Mouse (Mus musculus) T-helper 2 cell (primary cell): ENCODE data around the gene 9130008F23Rik.

Experiments
- in situ Hi-C: fragments of 300-600 bp; cut with MboI, MseI; formaldehyde crosslinking; loops from one replicate; pipeline ENCODE4 v1.15.1; 2025; ENCODE audit warnings: high pct_unique_total_duplicates

9130008F23Rik gene

DNA sequence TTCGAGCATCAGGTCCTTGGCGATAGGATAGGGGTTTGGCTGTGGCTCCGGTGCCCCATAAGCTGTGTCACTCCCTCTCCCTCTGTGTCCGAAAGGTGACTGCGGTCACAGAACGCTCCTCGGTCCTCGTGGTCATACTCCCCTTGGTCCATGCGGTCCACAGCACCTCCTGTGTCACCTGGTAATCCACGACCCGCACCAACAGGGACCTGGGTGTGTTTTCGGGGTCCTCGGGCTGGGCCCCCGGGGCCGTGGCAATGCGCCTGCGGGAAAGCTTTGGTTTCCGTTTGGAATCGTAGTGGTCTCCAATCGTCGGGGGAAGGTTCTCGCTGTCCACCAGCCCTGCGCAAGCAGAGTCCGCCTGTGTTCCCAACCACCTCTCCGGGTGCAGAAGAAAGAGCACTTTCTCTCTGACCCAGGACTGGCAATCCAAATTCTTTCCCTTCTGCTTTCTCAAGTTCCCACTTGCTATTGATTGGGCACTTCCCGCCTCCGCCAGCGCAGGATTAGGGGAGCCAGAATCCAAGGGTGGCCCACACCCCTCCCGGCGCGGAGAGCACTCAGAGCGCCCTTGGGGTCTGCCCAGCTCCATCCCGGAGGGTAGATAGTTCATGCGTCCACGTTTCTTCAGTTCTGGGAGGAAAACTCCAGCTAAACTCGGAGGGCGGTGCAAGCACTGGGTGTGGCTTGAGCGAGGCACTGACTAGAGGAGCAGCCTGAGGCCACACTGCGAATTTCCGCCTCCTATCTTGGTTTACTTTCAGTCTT, at the start of gene 9130008F23Rik:
TSS of gene 9130008F23Rik (minus strand) at position 636 of the 768 bp plus-strand sequence.
- in situ Hi-C loops = no loop called here

DNA sequence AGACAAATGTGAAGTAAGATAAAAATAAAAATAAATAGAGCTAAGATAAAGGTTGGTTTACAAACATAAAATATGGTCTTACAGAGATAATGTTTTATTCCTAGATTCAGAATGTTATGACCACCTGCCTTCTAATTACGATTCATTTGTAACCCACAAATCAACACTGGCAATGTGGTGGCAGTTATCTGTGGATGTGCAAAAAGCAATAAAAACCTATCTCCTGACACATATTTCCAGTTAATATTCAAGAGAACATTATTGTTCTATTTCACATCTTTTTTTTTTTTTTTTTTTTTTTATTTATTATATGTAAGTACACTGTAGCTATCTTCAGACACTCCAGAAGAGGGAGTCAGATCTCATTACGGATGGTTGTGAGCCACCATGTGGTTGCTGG, 35.1 kb upstream of the 9130008F23Rik start:
- in situ Hi-C loops = no loop called here

- in situ Hi-C loops = no loop called here
These were observed 33.9 kb upstream of the 9130008F23Rik start, which contains the start of gene Glyatl3 for GRCm38 (mm10) chr17:40914250-40914649. Gene Glyatl3 (minus strand): TSS chr17:40914350.

GRCm38 (mm10) chr17:40904721-40905154, 24.4 kb upstream of the 9130008F23Rik start:
- in situ Hi-C loops = no loop called here

DNA sequence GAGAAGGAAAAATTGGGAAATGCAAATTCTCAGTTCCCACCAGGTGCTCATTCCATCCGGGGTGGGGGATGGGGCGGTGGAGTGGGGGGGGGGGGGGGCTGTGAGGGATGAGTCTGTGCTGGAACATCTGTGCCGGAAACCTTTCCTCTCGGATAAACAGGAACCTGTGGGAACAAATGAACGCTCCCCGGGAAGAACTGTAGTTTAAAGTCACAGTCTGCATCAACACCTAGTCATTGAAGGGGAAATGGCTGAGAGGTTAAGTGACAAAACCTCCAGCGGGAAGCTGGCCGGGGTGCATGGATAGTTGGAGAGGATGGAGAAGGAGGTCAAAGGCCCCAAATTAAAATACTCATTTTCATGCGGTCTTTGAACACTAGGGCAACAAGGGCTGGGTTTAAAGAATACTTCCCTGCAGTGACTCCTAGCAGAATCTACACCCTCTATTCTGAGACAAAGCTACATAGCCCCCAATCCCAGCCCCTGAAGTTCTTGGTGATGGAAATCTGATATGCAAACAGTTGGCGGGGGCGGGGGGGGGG, 23.8 kb upstream of the 9130008F23Rik start:
- in situ Hi-C loops = no loop called here

GRCm38 (mm10) chr17:40903345-40903744, 23.0 kb upstream of the 9130008F23Rik start:
- in situ Hi-C loops = no loop called here

GRCm38 (mm10) chr17:40899783-40900363, 19.5 kb upstream of the 9130008F23Rik start:
- in situ Hi-C loops = no loop called here

DNA sequence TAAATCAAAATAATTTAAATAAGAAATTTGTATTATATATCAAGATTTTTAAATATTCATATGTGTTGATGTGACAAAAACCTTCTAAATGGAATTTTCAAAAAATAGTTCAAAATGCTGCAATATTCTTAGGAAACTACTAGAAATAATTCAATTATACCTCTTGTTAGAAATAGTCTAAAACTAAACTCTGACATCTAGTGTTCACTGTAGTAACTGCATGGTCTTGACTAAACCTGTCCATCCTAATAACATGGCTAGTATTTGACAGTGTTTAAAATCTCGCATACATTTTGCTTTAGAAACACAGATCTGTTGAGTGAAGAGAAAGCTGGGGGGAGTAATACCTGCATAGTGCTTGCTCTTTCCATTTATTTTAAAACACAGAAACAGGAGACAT, 16.5 kb upstream of the 9130008F23Rik start:
- in situ Hi-C loops = no loop called here

GRCm38 (mm10) chr17:40887849-40888536, 7.6 kb upstream of the 9130008F23Rik start:
- in situ Hi-C loops = no loop called here

DNA sequence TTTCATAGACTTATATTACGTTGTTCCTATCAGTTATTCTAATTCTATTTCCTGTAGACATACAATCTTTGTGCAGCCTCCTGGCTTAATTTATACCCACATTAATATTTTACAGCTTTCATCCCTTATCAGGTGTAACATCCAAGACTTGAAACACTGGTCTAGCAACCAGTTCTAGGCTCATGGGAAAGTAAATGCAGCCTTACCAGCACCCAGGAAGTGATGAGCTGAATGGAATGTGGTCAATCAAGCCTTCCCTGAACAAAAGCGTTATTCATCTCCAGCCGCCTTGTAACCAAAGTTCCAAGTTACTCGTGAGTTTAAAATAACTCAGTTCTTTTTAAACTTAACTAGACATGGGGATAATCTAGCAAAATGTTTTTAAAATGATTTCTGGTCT, 4.8 kb upstream of the 9130008F23Rik start:
- in situ Hi-C loops = no loop called here

- in situ Hi-C loops = no loop called here
These were observed 1.8 kb upstream of the 9130008F23Rik start for GRCm38 (mm10) chr17:40882172-40882571.

- in situ Hi-C loops = no loop called here
These were observed 833 bp downstream of the 9130008F23Rik start for GRCm38 (mm10) chr17:40879528-40879923.

- in situ Hi-C loops = no loop called here
These were observed 2.6 kb downstream of the 9130008F23Rik start for GRCm38 (mm10) chr17:40877741-40878140.

DNA sequence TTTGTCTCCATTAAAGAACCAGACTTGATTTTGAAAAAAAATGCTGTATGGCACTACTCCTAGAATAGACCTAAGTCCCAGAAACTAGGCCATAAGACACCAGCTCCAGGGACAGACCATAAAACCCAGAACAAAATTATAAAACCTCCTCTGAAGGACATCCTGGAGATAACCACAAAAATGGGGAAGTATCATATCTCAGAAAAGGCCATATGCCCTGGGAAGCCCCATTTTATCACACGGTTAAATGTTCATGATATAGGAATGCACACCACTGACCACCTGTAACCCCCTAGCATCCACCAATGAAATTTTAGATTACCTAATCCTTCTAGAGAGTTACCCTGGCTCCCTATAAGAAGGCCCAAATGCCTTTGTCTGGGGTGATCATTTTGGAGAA, 4.8 kb downstream of the 9130008F23Rik start:
- in situ Hi-C loops = no loop called here

GRCm38 (mm10) chr17:40874701-40875100, 5.7 kb downstream of the 9130008F23Rik start:
- in situ Hi-C loops = no loop called here

GRCm38 (mm10) chr17:40873582-40874011, 6.8 kb downstream of the 9130008F23Rik start:
- in situ Hi-C loops = no loop called here

- in situ Hi-C loops = no loop called here
These were observed 7.7 kb downstream of the 9130008F23Rik start for GRCm38 (mm10) chr17:40872626-40873025.

- in situ Hi-C loops = no loop called here
These were observed 11.2 kb downstream of the 9130008F23Rik start for GRCm38 (mm10) chr17:40868952-40869747.

- in situ Hi-C loops = no loop called here
These were observed 25.3 kb downstream of the 9130008F23Rik start for GRCm38 (mm10) chr17:40855065-40855464.

DNA sequence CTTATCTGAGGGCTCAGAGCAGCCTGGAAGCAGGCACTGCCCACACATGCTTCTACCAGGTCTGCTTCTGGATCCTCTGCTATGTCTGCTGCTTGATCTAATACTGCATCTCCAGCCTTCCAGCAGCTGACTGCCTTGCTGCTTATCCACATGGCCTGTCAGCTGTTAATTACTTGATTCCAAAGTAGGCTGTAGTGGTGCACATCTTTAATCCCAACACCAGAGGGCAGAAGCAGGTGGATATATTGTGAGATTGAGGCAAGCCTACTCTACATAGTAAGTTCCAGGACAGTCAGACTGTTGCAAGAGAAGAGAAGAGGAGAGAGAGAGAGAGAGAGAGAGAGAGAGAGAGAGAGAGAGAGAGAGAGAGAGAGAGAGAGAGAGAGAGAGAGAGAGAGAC, 43.1 kb downstream of the 9130008F23Rik start:
- in situ Hi-C loops = loop anchor here (25.0 kb wide), 1 partner anchor 1775 kb away; the partner anchor contains the start of gene Opn5

DNA sequence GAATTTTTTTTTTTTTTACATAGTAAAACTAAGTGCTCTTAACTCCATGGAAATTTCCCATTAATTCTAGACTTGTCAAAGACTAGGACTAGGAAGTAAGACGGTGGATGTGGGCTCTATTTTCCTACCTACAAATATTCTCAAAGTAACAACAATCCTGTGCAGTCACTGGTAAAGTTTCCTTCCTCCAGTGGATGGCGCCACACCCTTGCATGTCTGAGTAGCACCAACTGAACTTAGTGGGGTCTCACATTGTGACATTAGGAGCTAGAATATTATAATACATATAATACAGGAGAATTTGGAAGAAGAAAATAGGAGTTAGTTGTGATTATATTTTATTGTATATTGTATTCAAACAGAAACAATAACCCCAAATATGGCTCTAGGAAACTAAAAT, 48.5 kb downstream of the 9130008F23Rik start:
- in situ Hi-C loops = loop anchor here (25.0 kb wide), 1 partner anchor 1780 kb away; the partner anchor contains the start of gene Opn5
